Mouse (Mus musculus) lung, adult 10 weeks (tissue): ENCODE data around the gene Proser3. TPM values are rescaled to one million over a fixed set of nuclear protein-coding genes. Genes with fewer than 3 reads are reported as not detected.

Experiments used
- polyA plus RNA-seq: library from polyadenylated mRNA; stranded (reverse); fragments of 350-450 nt; fragmentation: Illumina TruSeq; extraction: RNeasy Lipid Tissue Mini Kit (QIAGEN cat#74804); gene quantifications from one replicate; pipeline ENCODE4 v1.2.3, GENCODE M21; 2014; ENCODE audit warnings: low read depth, low replicate concordance; ENCODE audit not compliant: insufficient read depth

Gene Proser3
- polyA plus RNA-seq, result 3.8 TPM

GRCm38 (mm10) chr7:30552102-30553020, at the start of gene Proser3, which contains the start of gene Hspb6:
TSS of gene Proser3 (minus strand) at chr7:30552299.
TSS of gene Hspb6 (plus strand) at chr7:30552178.

GRCm38 (mm10) chr7:30598786-30599185, 46.7 kb upstream of the Proser3 start, which contains the start of gene Zbtb32:
TSS of gene Zbtb32 (minus strand) at chr7:30598909.

GRCm38 (mm10) chr7:30588676-30589434, 36.8 kb upstream of the Proser3 start, which contains the start of gene Kmt2b:
TSS of gene Kmt2b (minus strand) at chr7:30588726.

GRCm38 (mm10) chr7:30564970-30565571, 13.0 kb upstream of the Proser3 start, which contains the start of gene Igflr1:
TSS of gene Igflr1 (plus strand) at chr7:30565427.

GRCm38 (mm10) chr7:30563117-30563905, 11.2 kb upstream of the Proser3 start, which contains the start of the genes U2af1l4, Gm49396 and Psenen:
TSS of gene U2af1l4 (plus strand) at chr7:30563301.
TSS of gene Gm49396 (plus strand) at chr7:30563344.
TSS of gene Psenen (minus strand) at chr7:30563627.

GRCm38 (mm10) chr7:30559443-30559954, 7.4 kb upstream of the Proser3 start, which contains the start of gene Lin37:
TSS of gene Lin37 (minus strand) at chr7:30559838.

GRCm38 (mm10) chr7:30534633-30535577, 17.2 kb downstream of the Proser3 start, which contains the start of gene Arhgap33:
TSS of gene Arhgap33 (minus strand) at chr7:30535060.

GRCm38 (mm10) chr7:30493401-30493931, 58.6 kb downstream of the Proser3 start, which contains the start of gene Prodh2:
TSS of gene Prodh2 (plus strand) at chr7:30493622.

Other genes with a start within 250 kb of the Proser3 start
- gene Alkbh6, start 243.6 kb downstream of the Proser3 start, polyA plus RNA-seq, result 44.8 TPM
- 3.2 TPM for gene Syne4, start 237.5 kb downstream of the Proser3 start, polyA plus RNA-seq
- gene E130208F15Rik, start 230.6 kb downstream of the Proser3 start, polyA plus RNA-seq, result 0.27 TPM
- 9.9 TPM for gene Sdhaf1, start 228.4 kb downstream of the Proser3 start, polyA plus RNA-seq
- 2.7 TPM for gene Lrfn3, start 189.5 kb downstream of the Proser3 start, polyA plus RNA-seq
- gene Tyrobp, start 138.5 kb downstream of the Proser3 start, polyA plus RNA-seq, result 345 TPM
- 19.1 TPM for gene Hcst, start 132.4 kb downstream of the Proser3 start, polyA plus RNA-seq
- 3.7 TPM for gene Nfkbid, start 130.6 kb downstream of the Proser3 start, polyA plus RNA-seq
- gene Aplp1, start 106.8 kb downstream of the Proser3 start, polyA plus RNA-seq, result 5.0 TPM
- not detected for gene Kirrel2, start 94.6 kb downstream of the Proser3 start, polyA plus RNA-seq
- not detected for gene Nphs1, start 94.0 kb downstream of the Proser3 start, polyA plus RNA-seq
- not detected for gene Prodh2, start 58.7 kb downstream of the Proser3 start, polyA plus RNA-seq
- 1.8 TPM for gene Arhgap33, start 17.2 kb downstream of the Proser3 start, polyA plus RNA-seq
- 15.7 TPM for gene Hspb6, start 121 bp downstream of the Proser3 start, polyA plus RNA-seq
- gene Lin37, start 7.5 kb upstream of the Proser3 start, polyA plus RNA-seq, result 24.8 TPM
- gene U2af1l4, start 11.0 kb upstream of the Proser3 start, polyA plus RNA-seq, result 48.6 TPM
- 3.4 TPM for gene Gm49396, start 11.0 kb upstream of the Proser3 start, polyA plus RNA-seq
- gene Psenen, start 11.3 kb upstream of the Proser3 start, polyA plus RNA-seq, result 190 TPM
- 8.4 TPM for gene Igflr1, start 13.1 kb upstream of the Proser3 start, polyA plus RNA-seq
- gene Kmt2b, start 36.4 kb upstream of the Proser3 start, polyA plus RNA-seq, result 8.2 TPM
- 2.5 TPM for gene Zbtb32, start 46.6 kb upstream of the Proser3 start, polyA plus RNA-seq
- 2.1 TPM for gene Upk1a, start 60.5 kb upstream of the Proser3 start, polyA plus RNA-seq
- 694 TPM for gene Cox6b1, start 73.9 kb upstream of the Proser3 start, polyA plus RNA-seq
- gene Etv2, start 83.6 kb upstream of the Proser3 start, polyA plus RNA-seq, result not detected
- 62.6 TPM for gene Rbm42, start 98.0 kb upstream of the Proser3 start, polyA plus RNA-seq
- gene Haus5, start 112.7 kb upstream of the Proser3 start, polyA plus RNA-seq, result 7.4 TPM
- not detected for gene Pmis2, start 119.3 kb upstream of the Proser3 start, polyA plus RNA-seq
- gene 2200002J24Rik, start 146.6 kb upstream of the Proser3 start, polyA plus RNA-seq, result not detected
- gene Atp4a, start 159.9 kb upstream of the Proser3 start, polyA plus RNA-seq, result not detected
- 100 TPM for gene Tmem147, start 177.2 kb upstream of the Proser3 start, polyA plus RNA-seq
- gene Gapdhs, start 191.4 kb upstream of the Proser3 start, polyA plus RNA-seq, result not detected
- 17.0 TPM for gene Sbsn, start 199.2 kb upstream of the Proser3 start, polyA plus RNA-seq
- gene Dmkn, start 211.5 kb upstream of the Proser3 start, polyA plus RNA-seq, result 66.8 TPM
- gene Krtdap, start 235.6 kb upstream of the Proser3 start, polyA plus RNA-seq, result not detected